Mouse (Mus musculus) G1E (cell line): ENCODE data around the gene Pdzd7.

ENCODE experiments used
- CTCF ChIP-seq: IDR thresholded peaks from 2 replicates; pipeline ENCODE4 v1.5.1; 2012; ENCODE audit warnings: low read depth, low read length, inconsistent platforms, mixed read lengths
- GATA1 ChIP-seq: IDR thresholded peaks from 2 replicates; pipeline ENCODE4 v1.6.1; 2012; ENCODE audit warnings: borderline replicate concordance, low read length, inconsistent platforms, mixed read lengths
- POLR2AphosphoS5 ChIP-seq: IDR thresholded peaks from 2 replicates; pipeline ENCODE4 v1.6.1; 2012; ENCODE audit warnings: low read depth, low read length, inconsistent platforms; ENCODE audit not compliant: insufficient replicate concordance
- TAL1 ChIP-seq: conservative IDR thresholded peaks from 2 replicates; pipeline ENCODE4 v1.6.1; 2012; ENCODE audit warnings: low read depth, low read length, inconsistent platforms, mixed read lengths

GRCm38 (mm10) chr19:45021362-45021761 lies 24.2 kb downstream of the Pdzd7 start:
- TF ChIP-seq CTCF: no peak
- TF ChIP-seq TAL1: no peak
- TF ChIP-seq GATA1: no peak
- no peak for TF ChIP-seq POLR2AphosphoS5
